Mouse (Mus musculus) heart, embryonic 11.5 days (tissue): ENCODE measurements around the gene Zfp954. TPM values are rescaled to one million over a fixed set of nuclear protein-coding genes. Genes with fewer than 3 reads are reported as not detected.

Experiments
- ATAC-seq: fragments of 200-750 bp; cut with Nextera tagmentation; replicated peaks from 2 replicates; pipeline ENCODE4 v1.8.0; 2017; ENCODE audit warnings: moderate library complexity; ENCODE audit not compliant: insufficient number of reproducible peaks, low FRiP score, low TSS enrichment
- H3K27ac ChIP-seq: fragments of 300-500 bp; sonication (generic); 2 replicates; pipeline ENCODE4 v1.5.1; 2014; ENCODE audit warnings: mild to moderate bottlenecking, low read depth, low read length
- H3K27me3 ChIP-seq: fragments of 300-500 bp; sonication (generic); 2 replicates; pipeline ENCODE4 v1.6.1; 2014; ENCODE audit warnings: mild to moderate bottlenecking, low read length, mixed read lengths; ENCODE audit not compliant: control insufficient read depth, insufficient read depth
- H3K36me3 ChIP-seq: fragments of 300-500 bp; sonication (generic); 2 replicates; pipeline ENCODE4 v1.6.1; 2014; ENCODE audit warnings: mild to moderate bottlenecking, low read length, moderate library complexity, mixed read lengths; ENCODE audit not compliant: control insufficient read depth, insufficient read depth
- H3K4me1 ChIP-seq: fragments of 300-500 bp; sonication (generic); 2 replicates; pipeline ENCODE4 v1.6.1; 2014; ENCODE audit warnings: low read length; ENCODE audit not compliant: control insufficient read depth, insufficient read depth
- H3K4me2 ChIP-seq: fragments of 300-500 bp; sonication (generic); 2 replicates; pipeline ENCODE4 v1.6.1; 2014; ENCODE audit warnings: mild to moderate bottlenecking, moderate library complexity
- H3K4me3 ChIP-seq: fragments of 300-500 bp; sonication (generic); 2 replicates; pipeline ENCODE4 v1.5.1; 2014; ENCODE audit warnings: low read depth, low read length
- H3K9ac ChIP-seq: fragments of 300-500 bp; sonication (generic); 2 replicates; pipeline ENCODE4 v1.6.1; 2014; ENCODE audit warnings: mild to moderate bottlenecking, low read depth, low read length, moderate library complexity
- H3K9me3 ChIP-seq: fragments of 300-500 bp; sonication (generic); replicated peaks from 2 replicates; pipeline ENCODE4 v1.6.1; 2016; ENCODE audit warnings: low read length; ENCODE audit not compliant: control insufficient read depth
- WGBS: fragments of 180-500 bp; shearing (Covaris S2); extraction: QIAGEN DNeasy Blood & Tissue Kit; methylation state at CpG from one replicate; pipeline ENCODE4 v1.1.7; 2014; ENCODE audit not compliant: insufficient replicate concordance; 5-methylcytosine and 5-hydroxymethylcytosine counted together
- polyA plus RNA-seq: library from polyadenylated mRNA; unstranded; fragments of >200 nt; fragmentation: Nextera tagmentation; extraction: Ambion mirVana; gene quantifications from 2 replicates; pipeline ENCODE4 v1.2.1, GENCODE M21; 2014

Zfp954 gene
- polyA plus RNA-seq, 1 experiment from 2014 or later = 7.6 TPM

DNA sequence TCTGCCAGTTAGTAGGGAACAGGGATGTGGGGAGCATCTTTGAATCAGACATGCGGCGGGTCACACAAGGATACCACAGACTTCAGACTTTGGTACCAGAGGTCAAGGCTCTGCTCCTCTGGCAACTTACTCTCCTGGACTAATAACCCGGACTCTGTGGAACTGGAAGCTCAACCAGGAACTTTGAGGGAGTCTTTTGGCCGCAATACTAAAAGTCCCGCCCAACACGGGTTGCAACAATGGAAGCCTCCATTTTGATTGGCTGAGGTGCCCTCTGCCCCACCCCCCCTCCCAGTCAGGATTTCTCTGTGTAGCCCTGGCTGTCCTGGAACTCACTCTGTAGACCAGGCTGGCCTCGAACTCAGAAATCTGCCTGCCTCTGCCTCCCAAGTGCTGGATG is 12.8 kb downstream of the Zfp954 start:
- Histone ChIP-seq H3K9ac (no peak overlapping the region), H3K4me1 (no peaks in the 10 kb centered on the region), H3K27ac (no peak overlapping the region), H3K9me3 (0 out of 2 replicates have a peak, but pooled peaks cover 3% of the 10 kb centered on the region), H3K27me3 (no peaks in the 10 kb centered on the region), H3K36me3 (no peaks in the 10 kb centered on the region), H3K4me3 (no peak overlapping the region), H3K4me2 (no peak overlapping the region)
- no peak for ATAC-seq
- 82% methylated on average over 7 of the region's 7 CpGs for WGBS

Other genes with a start within 250 kb of the Zfp954 start
- gene Aurkc, start 126.2 kb downstream of the Zfp954 start, polyA plus RNA-seq = not detected in 2 replicates
- 0.61 and 0.67 TPM in 2 replicates for gene Zfp773, start 15.3 kb upstream of the Zfp954 start, polyA plus RNA-seq
- gene Zfp418, start 49.8 kb upstream of the Zfp954 start, polyA plus RNA-seq = 1.5 and 2.0 TPM in 2 replicates
- gene Zfp772, start 88.5 kb upstream of the Zfp954 start, polyA plus RNA-seq = 4.6 TPM in 2 replicates
- 0.17 TPM in 1 of 2 replicates, not detected in the other for gene Vmn2r29, start 125.8 kb upstream of the Zfp954 start, polyA plus RNA-seq
- 1.1 and 1.4 TPM in 2 replicates for gene Gm45844, start 156.8 kb upstream of the Zfp954 start, polyA plus RNA-seq
- 35.7 and 44.3 TPM in 2 replicates for gene Clcn4, start 179.4 kb upstream of the Zfp954 start, polyA plus RNA-seq
- gene Vmn2r30, start 216.1 kb upstream of the Zfp954 start, polyA plus RNA-seq = not detected in 2 replicates